Mouse (Mus musculus) left cerebral cortex, postnatal 36 days (tissue): ENCODE data around the gene Cldn4. TPM values are rescaled to one million over a fixed set of nuclear protein-coding genes. Genes with fewer than 3 reads are reported as not detected.
"Not testable (repeated sequence)": the region's sequence is repeated elsewhere in the genome, so short reads cannot be mapped to it uniquely, and the experiment has no call there.

Source experiments
- DNase-seq, 2 experiments: peaks; one replicate each; pipeline ENCODE4 v3.0.0; 2021 to 2022; ENCODE audit warnings: low spot score in 2 of 2, mixed read lengths in 1 of 2
- intact Hi-C: fragments of 180-260 bp; cut with DNase I; formaldehyde crosslinking; loops from one replicate; pipeline ENCODE4 v1.15.1; 2025
- total RNA-seq, 2 experiments: library from RNA; stranded (reverse); gene quantifications; 2 replicates each; pipeline ENCODE4 v1.2.3; 2021

The Cldn4 gene
- total RNA-seq, 2 experiments from 2014 or later: not detected

DNA sequence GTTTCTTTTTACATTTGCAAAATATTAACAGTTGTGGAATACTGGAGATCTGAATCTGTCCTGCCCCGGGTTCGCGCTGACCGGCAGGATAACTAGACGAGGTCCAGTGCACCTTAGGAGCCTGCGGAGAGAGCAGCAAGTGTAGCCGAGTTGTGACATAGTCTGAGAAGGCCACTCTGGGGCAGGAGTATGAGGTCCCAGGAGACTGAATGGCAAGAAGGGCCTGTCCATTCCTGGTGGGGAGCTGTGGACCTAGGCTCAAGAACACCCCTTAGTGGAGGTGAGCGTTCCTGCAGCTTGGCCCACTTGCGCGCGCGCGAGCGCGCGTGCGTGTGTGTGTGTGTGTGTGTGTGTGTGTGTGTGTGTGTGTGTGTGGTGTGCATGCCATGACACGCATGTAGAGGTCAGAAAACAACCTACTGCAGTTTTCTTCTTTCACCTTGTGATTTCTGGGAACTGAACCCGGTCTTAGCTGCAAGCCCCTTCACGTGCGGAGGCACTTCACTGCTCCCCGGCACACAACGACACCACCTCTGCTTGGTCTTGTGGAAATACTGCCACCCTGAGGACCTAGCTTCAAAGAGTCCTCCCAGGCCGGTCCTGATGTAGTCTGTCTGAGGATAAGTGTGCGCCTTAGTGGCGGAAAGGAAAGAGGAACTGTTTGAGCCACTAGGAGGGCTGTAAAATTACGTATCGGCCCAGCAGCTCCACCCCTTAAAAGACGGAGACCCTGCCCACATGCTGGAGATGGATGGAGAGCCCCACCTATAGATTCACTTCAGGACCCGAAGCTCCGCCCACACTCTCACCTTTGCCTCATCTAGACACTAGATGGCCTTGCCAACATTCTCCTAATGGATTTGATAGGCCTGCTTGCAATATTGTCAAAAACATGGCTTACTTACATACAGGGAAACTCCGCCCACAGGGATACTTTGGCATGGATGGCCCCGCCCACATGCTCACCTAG, 19.4 kb upstream of the Cldn4 start:
- DNase-seq: peak in 1 of 2 experiments; percentile 18
- intact Hi-C loops: loop anchor here (1.0 kb wide), 1 partner anchor 59 kb away; no protein-coding TSS in a partner anchor

GRCm38 (mm10) chr5:134965473-134965851, 18.7 kb upstream of the Cldn4 start:
- intact Hi-C loops: loop anchor here (1.0 kb wide), 1 partner anchor 58 kb away; no protein-coding TSS in a partner anchor
- DNase-seq: peak; percentile 48 to 69

GRCm38 (mm10) chr5:134964655-134965054, 17.9 kb upstream of the Cldn4 start:
- not testable (repeated sequence) for DNase-seq
- intact Hi-C loops: loop anchor here (1.0 kb wide), 1 partner anchor 57 kb away; no protein-coding TSS in a partner anchor

DNA sequence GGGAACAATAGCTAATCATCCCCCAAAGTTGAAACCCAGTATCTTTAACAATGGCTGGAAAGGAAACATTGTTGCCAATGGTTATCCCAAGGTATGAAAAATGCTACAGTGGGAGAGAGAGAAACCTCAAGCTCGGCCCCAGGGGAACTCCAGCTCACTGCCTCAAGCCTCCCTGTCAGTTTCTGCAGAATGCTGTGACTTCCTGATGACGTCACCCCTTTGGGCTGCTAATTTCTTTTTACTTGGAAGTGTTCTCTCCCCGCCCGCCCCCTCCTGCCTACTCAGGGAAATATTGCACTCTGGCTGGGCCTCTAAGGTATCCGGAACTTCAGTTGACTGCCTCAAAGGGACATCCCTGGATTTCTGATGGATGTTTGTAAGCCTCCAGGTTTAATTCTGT, 16.8 kb upstream of the Cldn4 start:
- intact Hi-C loops: no loop called here
- DNase-seq: no peak

GRCm38 (mm10) chr5:134961519-134961918, 14.8 kb upstream of the Cldn4 start:
- DNase-seq: no peak
- intact Hi-C loops: no loop called here

DNA sequence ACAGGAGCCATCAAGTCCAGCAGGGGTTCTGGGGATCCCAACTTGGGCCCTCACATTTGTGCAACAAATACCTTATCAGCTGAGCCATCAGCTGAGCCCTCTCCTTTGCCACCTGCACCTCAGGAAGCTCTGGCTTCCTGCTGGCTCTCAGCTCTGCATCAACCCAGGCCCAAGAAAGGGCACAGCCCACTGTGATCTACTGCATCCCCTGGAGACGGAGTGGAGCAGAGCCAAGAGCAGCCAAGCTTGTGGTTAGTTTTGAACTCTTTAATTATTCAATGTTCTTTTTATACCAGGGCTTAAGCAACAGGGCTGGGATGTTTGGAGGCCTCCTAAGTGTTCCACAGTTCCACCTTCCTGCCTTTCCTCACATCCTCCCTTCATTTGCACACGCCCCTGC, 13.7 kb upstream of the Cldn4 start:
- DNase-seq: no peak
- intact Hi-C loops: no loop called here

DNA sequence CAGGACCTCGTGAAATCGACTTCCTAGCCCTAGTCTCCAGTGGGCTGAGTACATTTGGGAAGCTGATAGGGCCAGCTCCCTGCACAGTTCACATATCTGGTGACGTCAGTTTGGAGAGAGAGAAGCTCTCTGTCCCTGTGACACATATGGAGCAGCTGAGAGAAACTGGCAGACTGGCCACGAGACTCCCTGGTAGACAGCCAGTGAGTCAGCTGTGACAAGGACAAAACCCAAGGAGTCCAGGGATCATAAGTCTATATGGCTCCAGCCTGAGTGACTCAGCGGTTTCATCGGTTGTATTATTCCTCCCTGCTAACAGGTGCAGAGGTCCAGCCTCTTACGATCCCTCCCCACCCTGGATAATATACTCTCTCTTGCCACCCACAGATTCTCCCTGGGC, 12.4 kb upstream of the Cldn4 start:
- intact Hi-C loops: no loop called here
- peak in 1 of 2 experiments; percentile 32 for DNase-seq

GRCm38 (mm10) chr5:134955491-134955890, 8.8 kb upstream of the Cldn4 start:
- DNase-seq: no peak
- intact Hi-C loops: no loop called here

DNA sequence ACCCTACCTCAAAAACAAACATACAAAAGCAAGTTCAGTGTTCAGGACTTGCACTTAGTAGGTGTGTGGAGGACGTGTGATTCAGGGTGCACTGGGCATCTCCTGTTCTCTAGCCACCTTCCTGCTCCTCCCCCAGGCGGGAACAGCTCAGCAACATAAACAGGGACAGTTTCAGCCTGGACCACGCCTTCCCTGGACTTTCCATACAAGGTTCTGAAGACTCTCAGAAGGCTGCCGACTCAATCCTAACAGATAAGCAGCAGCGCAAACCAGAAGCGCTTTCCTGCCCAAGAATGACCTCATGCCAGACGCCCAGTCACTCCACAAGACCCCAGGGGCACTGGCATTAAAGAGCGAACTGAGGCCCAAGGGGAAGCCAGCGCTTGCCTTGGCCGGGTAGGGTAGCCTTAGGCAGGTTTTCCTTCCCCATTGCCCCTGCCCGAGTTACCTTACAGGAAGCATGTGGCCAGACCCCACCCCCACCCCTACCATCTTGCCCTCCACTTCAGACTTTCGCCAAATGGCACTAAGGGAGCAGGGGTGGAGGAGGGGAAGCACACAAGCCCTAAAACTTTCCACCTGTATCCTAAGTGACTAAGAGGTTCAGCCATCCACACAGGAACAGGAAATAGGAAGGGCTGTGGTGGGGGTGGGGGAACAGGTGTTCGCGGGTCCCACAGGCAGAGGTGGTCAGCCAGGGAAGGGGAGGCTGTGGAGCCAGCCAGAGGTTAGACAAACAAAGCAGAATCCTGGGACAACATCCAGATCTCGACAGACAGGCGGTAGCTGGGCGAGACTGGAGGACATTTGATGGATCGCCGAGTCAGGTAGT, 4.5 kb upstream of the Cldn4 start:
- intact Hi-C loops: no loop called here
- no peak for DNase-seq

DNA sequence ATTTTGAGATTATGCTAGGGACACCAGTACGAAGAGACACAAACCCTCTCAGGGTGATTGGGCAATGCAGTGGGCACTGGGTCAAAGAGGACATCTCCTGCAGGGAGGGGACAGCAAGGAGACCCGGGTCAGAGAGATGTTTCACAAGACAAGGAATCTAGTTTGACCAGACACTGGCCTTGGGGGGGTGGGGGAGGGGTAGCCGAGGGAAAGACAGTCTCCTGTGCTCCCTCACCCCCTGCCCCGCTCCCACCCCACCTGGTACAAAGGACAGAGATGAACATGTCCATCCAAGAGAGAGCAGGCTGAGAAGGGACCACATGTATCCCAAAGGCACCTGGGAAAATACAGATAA, 1.3 kb upstream of the Cldn4 start:
- DNase-seq: no peak
- intact Hi-C loops: no loop called here

GRCm38 (mm10) chr5:134947420-134948084, 818 bp upstream of the Cldn4 start:
- intact Hi-C loops: no loop called here
- DNase-seq: no peak

- DNase-seq: no peak
- intact Hi-C loops: no loop called here
Measured at GRCm38 (mm10) chr5:134946063-134946856, 474 bp downstream of the Cldn4 start.

- no peak for DNase-seq
- intact Hi-C loops: no loop called here
Measured at GRCm38 (mm10) chr5:134945266-134945959, 1.3 kb downstream of the Cldn4 start.

DNA sequence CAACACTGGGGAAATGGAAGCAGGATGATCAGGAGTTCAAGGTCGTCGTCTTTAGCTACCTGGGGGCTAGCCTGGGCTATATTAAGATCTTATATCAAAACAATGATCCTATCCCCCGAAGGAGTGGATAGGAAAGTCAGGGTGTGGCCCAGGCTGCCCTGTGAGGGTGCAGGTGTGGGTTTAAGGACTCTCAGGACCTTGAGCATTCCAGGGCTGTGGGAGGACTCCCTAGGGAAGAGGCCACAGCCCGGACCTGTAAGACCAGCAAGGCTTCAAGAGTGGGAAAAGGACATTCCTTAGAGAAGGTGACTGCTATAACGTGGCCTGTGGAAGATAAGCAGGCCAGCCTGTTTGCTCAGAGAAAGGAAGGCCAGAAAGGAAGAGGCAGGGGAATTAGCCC, 2.6 kb downstream of the Cldn4 start:
- intact Hi-C loops: no loop called here
- no peak for DNase-seq

- no peak for DNase-seq
- intact Hi-C loops: no loop called here
Measured at GRCm38 (mm10) chr5:134942740-134943139, 4.0 kb downstream of the Cldn4 start.

- intact Hi-C loops: no loop called here
- DNase-seq: no peak
Measured at GRCm38 (mm10) chr5:134941472-134942209, 5.1 kb downstream of the Cldn4 start.

- DNase-seq, intact Hi-C loops: not testable (repeated sequence)
Measured at GRCm38 (mm10) chr5:134939554-134939953, 7.2 kb downstream of the Cldn4 start.

DNA sequence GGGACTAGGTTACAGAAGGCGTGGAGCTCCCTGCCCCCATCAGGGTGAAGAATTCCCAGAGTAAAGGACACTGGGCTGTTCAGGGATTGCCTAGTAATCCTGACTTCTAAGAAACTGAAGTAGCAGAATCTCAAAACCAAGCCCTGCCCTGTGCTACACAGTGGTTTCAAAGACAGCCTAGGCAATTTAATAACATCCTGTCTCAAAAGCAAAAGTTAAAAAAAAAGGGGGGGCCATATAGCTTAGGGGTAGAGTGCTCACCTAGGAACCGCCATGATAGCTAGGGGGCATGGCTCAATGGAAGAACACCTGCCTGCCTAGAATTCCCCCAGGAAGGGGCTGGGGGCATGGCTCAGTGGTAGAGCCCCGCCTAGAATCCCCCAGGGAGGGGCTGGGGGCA, 7.7 kb downstream of the Cldn4 start:
- intact Hi-C loops: no loop called here
- DNase-seq: no peak
